Mouse (Mus musculus) kidney, adult 2 months (tissue): ENCODE measurements around the gene Upk3a. TPM values are rescaled to one million over a fixed set of nuclear protein-coding genes. Genes with fewer than 3 reads are reported as not detected.
A peak's percentile ranks its signal among the peaks of the same experiment; 100 is the strongest.

Source experiments
- DNase-seq: peaks from one replicate; pipeline ENCODE4 v3.0.0; 2021
- H3K27ac ChIP-seq: fragments of 200-500 bp; 2 replicates; pipeline ENCODE4 v1.5.1; 2012; ENCODE audit warnings: low read depth, low read length, control low read depth, inconsistent platforms; ENCODE audit not compliant: insufficient read depth
- H3K27me3 ChIP-seq: fragments of 200-500 bp; replicated peaks from 2 replicates; pipeline ENCODE4 v1.6.1; 2012; ENCODE audit warnings: mild to moderate bottlenecking, moderate library complexity, low read length, inconsistent platforms; ENCODE audit not compliant: control insufficient read depth, insufficient read depth
- H3K36me3 ChIP-seq: fragments of 200-500 bp; 2 replicates; pipeline ENCODE4 v1.6.1; 2012; ENCODE audit warnings: mild to moderate bottlenecking, moderate library complexity, low read length, inconsistent platforms; ENCODE audit not compliant: control insufficient read depth, insufficient read depth
- H3K4me1 ChIP-seq: fragments of 200-500 bp; 2 replicates; pipeline ENCODE4 v1.6.1; 2011; ENCODE audit warnings: low read length; ENCODE audit not compliant: control insufficient read depth, insufficient read depth
- H3K4me3 ChIP-seq: fragments of 200-500 bp; 2 replicates; pipeline ENCODE4 v1.5.1; 2011; ENCODE audit warnings: mild to moderate bottlenecking, low read depth, low read length, control low read depth; ENCODE audit not compliant: insufficient read depth
- CTCF ChIP-seq: fragments of 200-500 bp; conservative IDR thresholded peaks from 2 replicates; pipeline ENCODE4 v1.5.1; 2011; ENCODE audit warnings: low read depth, mild to moderate bottlenecking, control low read depth, low read length, moderate library complexity, mixed read lengths; ENCODE audit not compliant: insufficient read depth, insufficient read length
- POLR2A ChIP-seq: fragments of 200-500 bp; IDR thresholded peaks from one replicate; pipeline ENCODE4 v1.6.1; 2011; ENCODE audit warnings: low read depth, low read length, control low read depth
- WGBS: fragments of 180-500 bp; shearing (Covaris S2); methylation state at CpG from one replicate; pipeline ENCODE4 v1.1.7; 2018; 5-methylcytosine and 5-hydroxymethylcytosine counted together
- polyA plus RNA-seq: library from polyadenylated mRNA; depleted of rRNA; stranded (reverse); fragments of >200 nt; gene quantifications from 2 replicates; pipeline ENCODE4 v1.2.3, GENCODE M21; 2012; rRNA removed

Upk3a gene
- polyA plus RNA-seq, 1 experiment: 19.6 TPM

- Histone ChIP-seq H3K4me3 (no peak overlapping the region), H3K27me3 (no peaks in the 10 kb centered on the region), H3K4me1 (peaks cover 4% of the 10 kb centered on the region; the same call in 1 of the 2 replicates), H3K27ac (no peak overlapping the region), H3K36me3 (no peaks in the 10 kb centered on the region)
- TF ChIP-seq CTCF: peak; percentile 27; the same call in 1 of the 2 replicates
- no peak for TF ChIP-seq POLR2A
- peak; percentile 71 for DNase-seq
- 19% methylated on average over 2 of the region's 2 CpGs for WGBS
Observed at GRCm38 (mm10) chr15:85070561-85070960, 53.6 kb downstream of the Upk3a start.

Other genes starting within 250 kb of the Upk3a start
- gene Phf21b, start 161.1 kb upstream of the Upk3a start, polyA plus RNA-seq: 3.6 and 4.7 TPM in 2 replicates
- 0.26 and 0.28 TPM in 2 replicates for gene Gm29666, start 97.1 kb upstream of the Upk3a start, polyA plus RNA-seq
- 9.9 and 11.4 TPM in 2 replicates for gene Nup50, start 93.7 kb upstream of the Upk3a start, polyA plus RNA-seq
- gene 5031439G07Rik, start 28.6 kb upstream of the Upk3a start, polyA plus RNA-seq: 21.7 and 24.1 TPM in 2 replicates
- gene Fam118a, start 11.8 kb downstream of the Upk3a start, polyA plus RNA-seq: 4.1 and 4.9 TPM in 2 replicates
- gene Smc1b, start 114.8 kb downstream of the Upk3a start, polyA plus RNA-seq: not detected in 2 replicates
- gene Ribc2, start 114.9 kb downstream of the Upk3a start, polyA plus RNA-seq: 0.16 and 0.17 TPM in 2 replicates
- gene Fbln1, start 188.8 kb downstream of the Upk3a start, polyA plus RNA-seq: 16.9 and 29.5 TPM in 2 replicates